Mouse (Mus musculus): ENCODE measurements around the gene Cdk19. TPM values are rescaled to one million over a fixed set of nuclear protein-coding genes. Genes with fewer than 3 reads are reported as not detected.
"Not testable (repeated sequence)": the region's sequence is repeated elsewhere in the genome, so short reads cannot be mapped to it uniquely, and the experiment has no call there.

The Cdk19 gene
- polyA plus RNA-seq (2015; fragmentation: Nextera tagmentation; extraction: Ambion mirVana): 5.6 and 6.1 TPM in 2 replicates

DNA sequence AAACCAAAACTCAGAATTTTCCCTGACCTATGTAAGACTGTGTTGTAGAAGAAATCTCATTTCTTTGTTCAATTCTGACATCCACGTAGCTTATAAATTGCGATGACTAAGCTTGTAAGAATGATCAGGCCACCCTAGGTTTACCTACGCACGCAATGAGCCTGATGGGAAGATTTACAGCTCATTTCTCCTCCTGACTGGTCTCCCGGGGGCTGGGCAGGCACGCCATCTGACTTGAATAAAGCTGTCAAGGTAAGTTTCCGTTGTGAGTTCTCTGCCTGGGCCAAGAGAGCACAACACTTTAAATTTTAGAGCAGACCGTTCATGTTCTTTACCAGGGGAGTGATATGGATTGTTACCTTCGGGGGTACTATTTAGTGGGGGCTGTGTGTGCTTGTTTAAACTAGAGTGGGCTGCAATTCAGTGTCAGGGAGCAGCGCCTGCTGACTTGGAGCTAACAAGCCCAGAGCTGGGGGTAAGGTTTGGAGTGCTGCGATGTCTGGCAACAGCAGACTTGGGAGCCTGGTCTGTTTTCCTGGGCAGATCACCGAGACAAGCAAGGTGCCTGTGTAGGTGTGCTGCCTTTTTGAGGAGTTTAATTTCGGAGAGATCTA lies at the start of gene Cdk19:
TSS of gene Cdk19 (plus strand) at position 214 of the 614 bp plus-strand sequence.
- Histone ChIP-seq H3K36me3 (no peaks in the 10 kb centered on the region), H3K9me3 (peaks cover 5% of the 10 kb centered on the region; the same call in 1 of the 2 replicates), H3K27me3 (replicated peaks) (0 out of 2 replicates have a peak, but pooled peaks cover 4% of the 10 kb centered on the region), H3K4me2 (no peak within 1 kb of the TSS), H3K27ac (replicated peaks) (no peak within 1 kb of the TSS), H3K4me3 (no peak within 1 kb of the TSS), H3K9ac (no peak within 1 kb of the TSS), H3K4me1 (no peaks in the 10 kb centered on the region)
- ATAC-seq (ENCODE audit: extremely low read depth, insufficient number of reproducible peaks, low FRiP score, low TSS enrichment): no peak
- WGBS: 43% methylated on average over 13 of the region's 13 CpGs

GRCm38 (mm10) chr10:40292640-40293039 lies 46.7 kb upstream of the Cdk19 start:
- Histone ChIP-seq H3K36me3 (peaks cover 54% of the 10 kb centered on the region), H3K27ac (replicated peaks) (no peak overlapping the region), H3K9ac (no peak overlapping the region), H3K27me3 (replicated peaks) (no peaks in the 10 kb centered on the region), H3K4me3 (no peak overlapping the region), H3K9me3 (no peaks in the 10 kb centered on the region), H3K4me2 (no peak overlapping the region), H3K4me1 (peaks cover 21% of the 10 kb centered on the region)
- 87% methylated on average over 6 of the region's 6 CpGs for WGBS
- ATAC-seq (ENCODE audit: extremely low read depth, insufficient number of reproducible peaks, low FRiP score, low TSS enrichment): no peak

- Histone ChIP-seq H3K27me3 (replicated peaks) (no peaks in the 10 kb centered on the region), H3K4me1 (peaks cover 40% of the 10 kb centered on the region), H3K9ac (peak overlapping the region; percentile 94), H3K4me2 (peak overlapping the region; percentile 80), H3K36me3 (no peaks in the 10 kb centered on the region), H3K9me3 (no peaks in the 10 kb centered on the region), H3K4me3 (peak overlapping the region; percentile 71), H3K27ac (replicated peaks) (peak overlapping the region; percentile 94)
- peak; percentile 73 for ATAC-seq (ENCODE audit: extremely low read depth, insufficient number of reproducible peaks, low FRiP score, low TSS enrichment)
- whole genome bisulfite sequencing: under 1% methylated on average over 36 of the region's 36 CpGs
Observed at GRCm38 (mm10) chr10:40300648-40301171, 38.7 kb upstream of the Cdk19 start.

DNA sequence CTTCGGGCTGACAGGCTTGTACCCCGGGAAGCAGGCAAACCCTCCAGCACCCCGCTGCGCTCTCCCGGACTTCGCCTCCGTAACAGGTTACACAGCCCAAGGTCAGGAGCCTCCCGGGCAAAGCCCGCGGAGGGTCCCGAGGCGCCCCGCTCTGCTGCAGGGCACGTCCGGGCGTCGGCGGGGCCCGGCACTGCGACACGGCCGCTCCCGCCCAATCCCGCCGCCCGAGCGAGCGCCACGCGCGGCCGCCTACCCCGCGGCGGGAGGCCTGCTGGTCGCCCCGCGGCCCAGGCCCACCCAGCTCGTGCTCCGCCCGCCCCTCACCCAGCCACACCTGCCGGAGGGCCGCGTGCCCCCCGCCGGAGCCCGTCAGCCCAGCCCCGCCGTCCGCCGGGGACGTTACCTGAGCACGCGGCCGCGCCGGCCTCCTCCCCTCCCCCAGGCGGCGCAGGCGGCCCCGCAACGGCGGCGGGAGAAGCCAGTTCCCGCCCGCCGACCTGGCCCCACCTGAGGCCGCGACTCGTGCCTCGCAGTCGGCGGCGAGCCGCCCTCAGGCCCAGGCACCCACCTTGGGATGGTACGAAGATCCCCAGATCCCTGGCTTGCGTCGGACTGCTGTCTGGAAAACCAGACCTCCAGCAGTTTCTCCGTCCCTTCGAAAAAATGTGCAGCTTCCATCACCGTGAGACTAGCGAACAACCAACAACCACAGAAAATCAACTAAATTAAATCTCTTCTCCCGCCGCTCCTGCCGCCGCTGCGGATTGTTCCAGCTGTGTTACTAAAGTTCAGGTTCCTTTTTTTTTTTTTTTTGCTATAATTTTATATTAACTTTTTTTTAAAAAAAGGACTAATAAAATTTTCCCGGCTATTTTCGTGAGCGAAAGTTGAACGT lies 37.9 kb upstream of the Cdk19 start:
- not testable (repeated sequence) for H3K36me3 ChIP-seq; H3K9me3 ChIP-seq; H3K27me3 ChIP-seq (replicated peaks)
- WGBS: under 1% methylated on average over 35 of the region's 91 CpGs
- H3K27ac ChIP-seq (replicated peaks): peak overlapping the region; percentile 94
- peaks cover 40% of the 10 kb centered on the region for H3K4me1 ChIP-seq
- peak overlapping the region; percentile 83 for H3K4me2 ChIP-seq
- H3K9ac ChIP-seq: peak overlapping the region; percentile 94
- peak overlapping the region; percentile 71 for H3K4me3 ChIP-seq
- ATAC-seq (ENCODE audit: extremely low read depth, insufficient number of reproducible peaks, low FRiP score, low TSS enrichment): peak; percentile 45

DNA sequence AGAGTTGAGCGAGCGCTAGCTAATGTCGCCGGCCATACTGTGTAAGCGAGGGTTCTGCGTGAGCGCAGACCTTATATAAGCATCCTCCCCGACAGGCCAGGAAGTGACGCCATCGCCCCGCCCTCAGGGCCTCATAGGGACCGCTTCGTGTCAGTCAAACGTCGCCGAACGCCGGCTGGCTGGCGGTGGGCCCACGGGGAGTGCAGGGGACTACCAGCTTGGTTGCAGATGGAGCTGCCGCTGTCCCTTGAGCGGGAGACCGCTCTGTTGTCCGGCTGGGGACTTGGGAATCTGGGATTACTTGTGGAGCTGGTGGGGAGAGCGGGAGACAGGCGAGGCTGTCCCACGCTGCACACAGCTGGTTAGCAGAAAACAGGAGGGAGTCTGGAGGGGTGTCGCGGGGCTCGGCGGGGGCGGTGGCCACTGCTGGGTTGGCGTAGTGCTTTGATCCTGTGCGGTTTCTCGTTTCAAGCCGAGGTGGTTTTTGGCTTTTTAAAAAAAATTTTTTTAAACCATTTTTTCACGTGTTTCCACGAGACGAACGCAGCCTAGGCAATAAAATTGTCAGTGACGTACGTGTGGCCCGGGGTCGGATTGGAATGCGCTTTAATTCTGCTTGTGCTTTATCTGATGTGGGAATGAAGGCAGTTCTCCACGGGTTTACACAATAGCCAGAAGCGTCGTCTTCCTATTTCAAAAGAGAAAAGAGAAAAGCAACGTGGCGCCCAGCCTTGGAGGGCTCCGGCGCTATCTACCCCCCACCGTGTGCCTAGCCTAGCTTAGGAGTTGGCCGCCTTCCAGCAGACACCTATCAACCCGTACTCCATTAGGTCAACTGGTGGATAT lies 37.0 kb upstream of the Cdk19 start, which contains the start of gene Amd1:
TSS of gene Amd1 (minus strand) at position 47 of the 846 bp plus-strand sequence.
- no peaks in the 10 kb centered on the region for H3K36me3 ChIP-seq
- peak; percentile 91 for ATAC-seq (ENCODE audit: extremely low read depth, insufficient number of reproducible peaks, low FRiP score, low TSS enrichment)
- peak within 1 kb of the TSS; percentile 83 for H3K4me2 ChIP-seq
- under 1% methylated on average over 55 of the region's 55 CpGs for WGBS
- H3K4me1 ChIP-seq: peaks cover 31% of the 10 kb centered on the region
- peak within 1 kb of the TSS; percentile 71 for H3K4me3 ChIP-seq
- H3K27ac ChIP-seq (replicated peaks): peak within 1 kb of the TSS; percentile 99
- peak within 1 kb of the TSS; percentile 94 for H3K9ac ChIP-seq
- peaks cover 8% of the 10 kb centered on the region; the same call in 1 of the 2 replicates for H3K9me3 ChIP-seq
- no peaks in the 10 kb centered on the region for H3K27me3 ChIP-seq (replicated peaks)

GRCm38 (mm10) chr10:40305989-40306388 lies 33.4 kb upstream of the Cdk19 start:
- Histone ChIP-seq H3K4me1 (0 out of 2 replicates have a peak, but pooled peaks cover 4% of the 10 kb centered on the region), H3K9ac (no peak overlapping the region), H3K4me3 (no peak overlapping the region), H3K36me3 (no peaks in the 10 kb centered on the region), H3K4me2 (no peak overlapping the region), H3K27ac (replicated peaks) (no peak overlapping the region), H3K27me3 (replicated peaks) (no peaks in the 10 kb centered on the region), H3K9me3 (peaks cover 8% of the 10 kb centered on the region; the same call in 1 of the 2 replicates)
- WGBS: 84% methylated on average over 1 of the region's 1 CpGs
- no peak for ATAC-seq (ENCODE audit: extremely low read depth, insufficient number of reproducible peaks, low FRiP score, low TSS enrichment)

GRCm38 (mm10) chr10:40307826-40308583 lies 31.4 kb upstream of the Cdk19 start:
- WGBS: 62% methylated on average over 4 of the region's 4 CpGs

DNA sequence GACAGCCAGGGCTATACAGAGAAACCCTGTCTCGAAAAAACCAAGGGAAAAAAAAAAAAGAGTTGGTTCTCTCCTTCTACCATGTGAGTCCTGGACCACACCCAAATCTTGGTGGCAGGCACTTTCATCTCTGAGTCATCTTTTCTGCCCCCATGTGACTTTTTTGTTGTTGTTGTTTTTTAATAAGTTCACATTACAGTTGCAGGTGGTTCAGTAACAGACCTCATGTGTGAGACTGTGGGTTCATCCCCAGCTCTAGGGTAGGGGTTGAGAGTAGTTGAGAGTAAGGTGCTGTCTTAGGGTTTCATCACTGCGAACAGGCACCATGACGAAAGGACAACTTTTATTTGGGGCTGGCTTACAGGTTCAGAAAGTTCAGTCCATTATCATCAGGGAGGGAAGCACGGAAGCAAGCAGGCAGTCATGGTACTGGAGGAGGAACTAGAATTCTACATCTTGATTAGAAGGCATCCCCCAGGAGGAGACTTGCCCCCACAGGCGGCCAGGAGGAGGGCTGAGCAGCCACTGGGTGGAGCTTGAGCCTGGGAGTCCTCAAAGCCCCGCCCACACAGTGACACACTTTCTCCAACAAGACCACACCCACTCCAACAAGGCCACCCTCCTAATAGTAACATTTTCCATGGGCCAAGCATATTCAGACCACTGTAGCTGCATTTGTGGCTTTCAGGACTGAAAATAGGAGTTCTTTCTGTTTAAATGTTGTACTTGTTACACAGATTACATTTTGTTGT lies 29.3 kb upstream of the Cdk19 start:
- Histone ChIP-seq H3K27ac (replicated peaks) (no peak overlapping the region), H3K4me2 (no peak overlapping the region), H3K9me3 (peaks cover 8% of the 10 kb centered on the region; the same call in 1 of the 2 replicates), H3K9ac (no peak overlapping the region), H3K36me3 (no peaks in the 10 kb centered on the region), H3K4me1 (peaks cover 21% of the 10 kb centered on the region), H3K4me3 (no peak overlapping the region), H3K27me3 (replicated peaks) (no peaks in the 10 kb centered on the region)
- 51% methylated on average over 6 of the region's 6 CpGs for WGBS
- peak; percentile 61; the same call in 1 of the 2 replicates for ATAC-seq (ENCODE audit: extremely low read depth, insufficient number of reproducible peaks, low FRiP score, low TSS enrichment)

More at GRCm38 (mm10) chr10:40307826-40308583, 31.4 kb upstream of the Cdk19 start:
- H3K27ac ChIP-seq (replicated peaks): no peak overlapping the region
- ATAC-seq (ENCODE audit: extremely low read depth, insufficient number of reproducible peaks, low FRiP score, low TSS enrichment): no peak
- no peak overlapping the region for H3K4me3 ChIP-seq
- no peaks in the 10 kb centered on the region for H3K27me3 ChIP-seq (replicated peaks)
- H3K4me2 ChIP-seq: no peak overlapping the region
- no peak overlapping the region for H3K9ac ChIP-seq
- peaks cover 8% of the 10 kb centered on the region; the same call in 1 of the 2 replicates for H3K9me3 ChIP-seq
- peaks cover 21% of the 10 kb centered on the region for H3K4me1 ChIP-seq
- H3K36me3 ChIP-seq: no peaks in the 10 kb centered on the region

DNA sequence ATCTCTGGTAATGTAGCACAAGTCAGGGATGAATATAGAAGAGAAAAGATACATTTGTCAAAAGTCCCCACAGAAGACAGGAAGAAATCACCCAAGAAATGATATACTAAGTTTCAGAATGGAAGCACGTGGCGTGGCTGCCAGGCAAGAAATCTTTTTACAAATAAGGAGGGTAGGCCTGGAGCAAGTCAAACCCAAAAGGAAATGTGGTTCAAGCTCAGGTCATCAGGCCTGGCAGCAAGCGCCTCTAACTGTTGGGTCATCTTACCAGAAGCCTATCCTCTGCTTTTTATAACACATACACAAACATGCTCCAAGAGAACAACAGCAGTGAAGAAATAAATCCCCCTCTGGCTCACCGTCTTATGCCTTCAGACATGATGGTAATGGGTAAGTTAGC lies 26.6 kb upstream of the Cdk19 start:
- WGBS: 46% methylated on average over 4 of the region's 4 CpGs
- ATAC-seq (ENCODE audit: extremely low read depth, insufficient number of reproducible peaks, low FRiP score, low TSS enrichment): no peak
- peaks cover 21% of the 10 kb centered on the region for H3K4me1 ChIP-seq

More for the DNA sequence above, 26.6 kb upstream of the Cdk19 start:
- Histone ChIP-seq H3K36me3 (no peaks in the 10 kb centered on the region), H3K4me3 (no peak overlapping the region), H3K4me2 (no peak overlapping the region), H3K27me3 (replicated peaks) (no peaks in the 10 kb centered on the region), H3K9me3 (no peaks in the 10 kb centered on the region), H3K9ac (no peak overlapping the region), H3K27ac (replicated peaks) (peak overlapping the region; percentile 60)

All from heart, embryonic 13.5 days (tissue).